Mouse (Mus musculus) intestine, embryonic 14.5 days (tissue): ENCODE measurements around the gene Ube2j1. TPM values are rescaled to one million over a fixed set of nuclear protein-coding genes. Genes with fewer than 3 reads are reported as not detected.
A peak's percentile ranks its signal among the peaks of the same experiment; 100 is the strongest.

Experiments used
- ATAC-seq: fragments of 200-750 bp; cut with Nextera tagmentation; replicated peaks from 2 replicates; pipeline ENCODE4 v1.8.0; 2017; ENCODE audit warnings: low read depth, moderate number of reproducible peaks, moderate TSS enrichment, moderate library complexity; ENCODE audit not compliant: low FRiP score, low TSS enrichment
- DNase-seq: peaks from one replicate; pipeline ENCODE4 v3.0.0-alpha.2; 2018; ENCODE audit warnings: low spot score
- H3K27ac ChIP-seq: fragments of 300-500 bp; sonication (generic); 2 replicates; pipeline ENCODE4 v1.5.1; 2014; ENCODE audit warnings: low read depth, mild to moderate bottlenecking, control low read depth
- H3K27me3 ChIP-seq: fragments of 300-500 bp; sonication (generic); replicated peaks from 2 replicates; pipeline ENCODE4 v1.6.1; 2014; ENCODE audit warnings: low read length, control low read depth; ENCODE audit not compliant: control insufficient read depth, insufficient read depth
- H3K36me3 ChIP-seq: fragments of 300-500 bp; sonication (generic); 2 replicates; pipeline ENCODE4 v1.6.1; 2014; ENCODE audit warnings: low read length, control low read depth; ENCODE audit not compliant: control insufficient read depth, insufficient read depth
- H3K4me1 ChIP-seq: fragments of 300-500 bp; sonication (generic); replicated peaks from 2 replicates; pipeline ENCODE4 v1.6.1; 2014; ENCODE audit warnings: low read length, control low read depth, mixed read lengths; ENCODE audit not compliant: control insufficient read depth, insufficient read depth
- H3K4me2 ChIP-seq: fragments of 300-500 bp; sonication (generic); 2 replicates; pipeline ENCODE4 v1.6.1; 2014; ENCODE audit warnings: low read length
- H3K4me3 ChIP-seq: fragments of 300-500 bp; sonication (generic); 2 replicates; pipeline ENCODE4 v1.5.1; 2014; ENCODE audit warnings: low read depth, low read length, control low read depth, mixed read lengths
- H3K9ac ChIP-seq: fragments of 300-500 bp; sonication (generic); 2 replicates; pipeline ENCODE4 v1.6.1; 2014; ENCODE audit warnings: mild to moderate bottlenecking, low read length
- H3K9me3 ChIP-seq: fragments of 300-500 bp; sonication (generic); 2 replicates; pipeline ENCODE4 v1.6.1; 2016; ENCODE audit warnings: low read length, control low read depth; ENCODE audit not compliant: control insufficient read depth
- WGBS: fragments of 180-500 bp; shearing (Covaris S2); extraction: QIAGEN DNeasy Blood & Tissue Kit; methylation state at CpG from one replicate; pipeline ENCODE4 v1.1.7; 2014; 5-methylcytosine and 5-hydroxymethylcytosine counted together
- polyA plus RNA-seq: library from polyadenylated mRNA; unstranded; fragments of >200 nt; fragmentation: Nextera tagmentation; extraction: Ambion mirVana; gene quantifications from 2 replicates; pipeline ENCODE4 v1.2.1, GENCODE M21; 2014

The Ube2j1 gene
- polyA plus RNA-seq, 1 experiment from 2014 or later: 39.7 TPM

- 56% methylated on average over 11 of the region's 11 CpGs for WGBS
- H3K4me2 ChIP-seq: no peak overlapping the region
- DNase-seq: peak; percentile 43
- H3K4me3 ChIP-seq: no peak overlapping the region
- no peaks in the 10 kb centered on the region for H3K36me3 ChIP-seq
- H3K4me1 ChIP-seq: no peaks in the 10 kb centered on the region
- no peak for ATAC-seq
- H3K9ac ChIP-seq: no peak overlapping the region
- no peak overlapping the region for H3K27ac ChIP-seq
- no peaks in the 10 kb centered on the region for H3K9me3 ChIP-seq
- no peaks in the 10 kb centered on the region for H3K27me3 ChIP-seq
Observed at GRCm38 (mm10) chr4:33072526-33073161, 41.4 kb downstream of the Ube2j1 start.

GRCm38 (mm10) chr4:33074406-33074805 lies 43.2 kb downstream of the Ube2j1 start:
- WGBS: 83% methylated on average over 4 of the region's 4 CpGs
- Histone ChIP-seq H3K4me2 (no peak overlapping the region), H3K27me3 (no peaks in the 10 kb centered on the region), H3K36me3 (no peaks in the 10 kb centered on the region), H3K4me1 (no peaks in the 10 kb centered on the region), H3K9me3 (no peaks in the 10 kb centered on the region), H3K4me3 (no peak overlapping the region), H3K27ac (no peak overlapping the region), H3K9ac (no peak overlapping the region)
- ATAC-seq (no peak), DNase-seq (no peak)

GRCm38 (mm10) chr4:33074851-33075250 lies 43.6 kb downstream of the Ube2j1 start:
- H3K4me3 ChIP-seq: no peak overlapping the region
- no peak overlapping the region for H3K9ac ChIP-seq
- no peak overlapping the region for H3K4me2 ChIP-seq
- no peaks in the 10 kb centered on the region for H3K4me1 ChIP-seq
- 77% methylated on average over 5 of the region's 5 CpGs for WGBS
- H3K36me3 ChIP-seq: no peaks in the 10 kb centered on the region
- H3K9me3 ChIP-seq: no peaks in the 10 kb centered on the region
- DNase-seq: no peak
- H3K27me3 ChIP-seq: no peaks in the 10 kb centered on the region
- no peak for ATAC-seq
- H3K27ac ChIP-seq: no peak overlapping the region

DNA sequence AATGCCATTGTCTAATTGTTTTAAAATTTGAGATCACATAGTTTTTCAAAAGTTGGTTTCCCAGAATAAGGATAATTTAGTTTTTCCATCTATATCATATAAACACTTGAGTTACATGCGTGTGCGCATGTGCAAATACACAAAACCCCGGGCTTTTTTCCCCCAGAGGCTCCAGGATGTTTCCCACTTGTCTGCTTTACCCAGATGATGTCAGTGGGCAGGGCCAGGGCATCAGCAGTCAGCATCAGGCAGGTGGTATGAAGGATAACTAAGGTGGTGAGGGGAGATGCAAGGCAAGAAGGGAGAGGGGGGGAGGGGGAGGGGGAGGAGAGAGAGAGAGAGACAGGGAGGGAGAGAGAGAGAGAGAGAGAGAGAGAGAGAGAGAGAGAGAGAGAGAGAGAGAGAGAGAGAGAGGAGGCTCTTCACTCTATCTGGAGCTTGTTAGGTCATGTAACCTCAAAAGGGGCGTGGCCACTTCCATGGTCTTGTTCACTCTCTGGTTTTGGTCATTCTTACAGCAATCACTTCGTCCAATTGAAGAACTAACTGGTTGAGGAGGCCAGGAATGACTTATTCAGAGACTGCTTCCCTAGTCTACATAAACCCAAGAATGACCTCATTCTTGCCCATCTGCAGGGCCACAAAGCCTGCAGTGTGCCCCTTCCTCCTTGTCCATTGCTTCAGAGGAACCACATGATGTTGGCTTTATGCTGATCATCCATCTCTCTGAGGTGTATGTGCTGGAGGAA lies 44.7 kb downstream of the Ube2j1 start:
- 87% methylated on average over 5 of the region's 5 CpGs for WGBS
- no peaks in the 10 kb centered on the region for H3K27me3 ChIP-seq

DNA sequence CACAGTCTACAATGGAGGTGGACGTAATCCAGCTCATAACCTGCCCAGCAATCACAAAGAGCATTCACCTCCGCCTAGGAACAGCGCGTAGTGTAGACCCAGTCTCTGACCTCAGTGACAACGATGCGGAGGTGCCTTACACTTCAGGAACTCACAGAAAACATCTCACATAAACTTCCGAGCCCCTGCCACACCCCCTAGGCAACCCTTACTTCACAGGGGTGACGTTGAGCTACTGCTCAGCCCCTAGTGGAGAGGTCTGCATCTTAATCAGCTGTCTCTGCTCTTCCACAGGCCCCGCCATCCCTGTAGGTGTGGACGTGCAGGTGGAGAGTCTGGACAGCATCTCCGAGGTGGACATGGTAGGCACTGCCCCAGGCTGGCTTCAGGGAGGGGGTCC lies 45.9 kb downstream of the Ube2j1 start:
- H3K27ac ChIP-seq: no peak overlapping the region
- no peak overlapping the region for H3K4me3 ChIP-seq
- no peaks in the 10 kb centered on the region for H3K27me3 ChIP-seq
- DNase-seq (no peak), ATAC-seq (no peak)
- 65% methylated on average over 11 of the region's 11 CpGs for WGBS
- no peaks in the 10 kb centered on the region for H3K4me1 ChIP-seq
- H3K36me3 ChIP-seq: no peaks in the 10 kb centered on the region
- H3K9ac ChIP-seq: no peak overlapping the region
- H3K4me2 ChIP-seq: no peak overlapping the region
- no peaks in the 10 kb centered on the region for H3K9me3 ChIP-seq

More for the DNA sequence above, 44.7 kb downstream of the Ube2j1 start:
- Histone ChIP-seq H3K27ac (no peak overlapping the region), H3K4me3 (no peak overlapping the region), H3K4me1 (no peaks in the 10 kb centered on the region), H3K36me3 (no peaks in the 10 kb centered on the region), H3K9me3 (no peaks in the 10 kb centered on the region), H3K9ac (no peak overlapping the region), H3K4me2 (no peak overlapping the region)
- no peak for DNase-seq
- ATAC-seq: no peak

DNA sequence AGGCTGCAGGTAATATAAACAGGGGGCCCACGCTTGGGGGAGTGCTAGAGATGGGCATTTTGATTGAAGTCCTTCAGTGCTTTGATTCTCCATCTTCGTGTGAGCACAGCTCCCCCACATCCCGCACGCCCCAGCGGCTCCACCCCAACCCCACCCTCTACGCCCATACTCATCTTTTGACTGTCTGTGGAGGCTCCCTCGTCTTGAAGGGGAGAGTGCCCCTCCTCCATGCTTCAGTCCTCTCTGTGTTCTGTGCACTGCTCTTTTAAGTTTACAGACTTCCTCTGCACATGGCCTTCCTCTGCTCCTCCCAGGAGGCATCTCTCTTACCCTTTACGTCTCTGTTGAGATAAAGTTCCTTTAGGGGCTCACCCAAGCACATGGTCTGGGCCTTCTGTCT lies 46.5 kb downstream of the Ube2j1 start:
- DNase-seq (no peak), ATAC-seq (no peak)
- H3K27me3 ChIP-seq: no peaks in the 10 kb centered on the region
- H3K4me3 ChIP-seq: no peak overlapping the region
- H3K9me3 ChIP-seq: no peaks in the 10 kb centered on the region
- no peak overlapping the region for H3K4me2 ChIP-seq
- no peak overlapping the region for H3K9ac ChIP-seq
- 34% methylated on average over 8 of the region's 8 CpGs for WGBS
- no peak overlapping the region for H3K27ac ChIP-seq
- H3K36me3 ChIP-seq: no peaks in the 10 kb centered on the region
- no peaks in the 10 kb centered on the region for H3K4me1 ChIP-seq

DNA sequence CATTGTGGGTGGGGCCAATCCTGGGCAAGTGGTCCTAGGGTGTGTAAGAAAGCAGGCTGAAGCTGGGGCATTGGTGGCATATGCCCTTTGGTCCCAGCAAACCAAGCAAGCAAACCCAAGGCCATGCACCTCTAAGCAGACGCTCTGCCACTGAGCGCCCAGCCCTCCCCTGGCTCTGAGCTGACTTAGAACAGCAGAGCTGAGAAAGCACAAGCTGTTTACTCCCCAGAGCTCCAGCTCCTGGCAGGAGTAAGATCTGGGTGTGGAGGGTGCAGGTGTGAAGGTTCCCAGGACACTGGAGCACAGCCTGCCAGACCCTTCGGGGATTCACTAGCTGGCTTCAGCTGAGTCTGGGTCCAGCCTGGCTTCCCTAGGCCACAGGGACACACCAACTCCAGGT lies 47.3 kb downstream of the Ube2j1 start:
- Histone ChIP-seq H3K27ac (no peak overlapping the region), H3K4me1 (no peaks in the 10 kb centered on the region), H3K4me2 (no peak overlapping the region), H3K4me3 (no peak overlapping the region), H3K9me3 (no peaks in the 10 kb centered on the region), H3K9ac (no peak overlapping the region), H3K36me3 (no peaks in the 10 kb centered on the region), H3K27me3 (no peaks in the 10 kb centered on the region)
- ATAC-seq: no peak
- WGBS: 85% methylated on average over 3 of the region's 3 CpGs
- no peak for DNase-seq

GRCm38 (mm10) chr4:33099118-33099694 lies 68.0 kb downstream of the Ube2j1 start:
- Histone ChIP-seq H3K4me1 (no peaks in the 10 kb centered on the region), H3K36me3 (no peaks in the 10 kb centered on the region), H3K27ac (no peak overlapping the region), H3K4me2 (no peak overlapping the region), H3K9ac (no peak overlapping the region), H3K9me3 (no peaks in the 10 kb centered on the region), H3K27me3 (no peaks in the 10 kb centered on the region), H3K4me3 (no peak overlapping the region)
- DNase-seq (no peak), ATAC-seq (no peak)
- 79% methylated on average over 6 of the region's 6 CpGs for WGBS
